ENCODE assay signal across 13 mouse cellular contexts in genomic region chr16:24919349-24920012, GRCm38 (mm10).
DNase-seq lines count a peak whose midpoint lies in the region; ATAC-seq and TF ChIP-seq lines count a peak whose summit lies in the region.
"Had no signal": no experiment of that assay in that cellular context is flagged by ENCODE, and none has a peak within 500 bp of the region (broad histone marks: within the 10 kb centered on the region; RNA-seq: fewer than 3 reads in every experiment).

No protein-coding gene starts in this region.

- no peak for TF ChIP-seq EP300 in lung, postnatal 0 days (IDR thresholded peaks at IDR 0.05)

- no peaks in the 10 kb centered on the region for H3K27me3 ChIP-seq in lung, postnatal 0 days (replicated peaks; ENCODE audit: insufficient read depth, low read length)
- no peaks in the 10 kb centered on the region for H3K27me3 ChIP-seq in forebrain, embryonic 16.5 days (replicated peaks; ENCODE audit: control insufficient read depth, insufficient read depth, low read length)
- no peaks in the 10 kb centered on the region for H3K27me3 ChIP-seq in midbrain, embryonic 16.5 days (ENCODE audit: control insufficient read depth, insufficient read depth, low read depth, low read length)
- H3K27me3 ChIP-seq: Patski; stomach, embryonic 15.5 days had no signal

- no peak overlapping the region for H3K4me2 ChIP-seq in lung, postnatal 0 days (replicated peaks; ENCODE audit: low read depth, low read length)
- peak overlapping the region; percentile 23 for H3K4me2 ChIP-seq in forebrain, embryonic 16.5 days (ENCODE audit: low read length)
- peak overlapping the region; percentile 37 for H3K4me2 ChIP-seq in midbrain, embryonic 16.5 days (ENCODE audit: low read length)
- H3K4me2 ChIP-seq: stomach, embryonic 15.5 days had no signal

- H3K9ac ChIP-seq in lung, postnatal 0 days (replicated peaks; ENCODE audit: low read depth): no peak overlapping the region
- no peak overlapping the region for H3K9ac ChIP-seq in forebrain, embryonic 16.5 days (replicated peaks; ENCODE audit: low read depth, low read length)
- no peak overlapping the region for H3K9ac ChIP-seq in midbrain, embryonic 16.5 days (ENCODE audit: low read depth, low read length)
- H3K9ac ChIP-seq: stomach, embryonic 15.5 days had no signal

- H3K27ac ChIP-seq in lung, postnatal 0 days (ENCODE audit: low read length): no peak overlapping the region
- H3K27ac ChIP-seq in forebrain, embryonic 16.5 days (ENCODE audit: low read length): no peak overlapping the region
- no peak overlapping the region for H3K27ac ChIP-seq in midbrain, embryonic 16.5 days (ENCODE audit: low read length)
- H3K27ac ChIP-seq: stomach, embryonic 15.5 days had no signal

- DNase-seq in cerebellum, adult 9-11 months: peak; percentile 36
- DNase-seq in lung, postnatal 0 days (ENCODE audit: low spot score): peak; percentile 33
- DNase-seq in lung, postnatal 14 days: no peak
- DNase-seq: heart, postnatal 10 days; lung, postnatal 10 days had no signal

- peaks cover under 1% of the 10 kb centered on the region; the same call in 1 of the 2 replicates for H3K4me1 ChIP-seq in lung, postnatal 0 days (ENCODE audit: insufficient read depth, low read depth, low read length)
- H3K4me1 ChIP-seq in forebrain, embryonic 16.5 days (replicated peaks; ENCODE audit: control insufficient read depth, insufficient read depth, low read length): peaks cover 5% of the 10 kb centered on the region
- H3K4me1 ChIP-seq in midbrain, embryonic 16.5 days (ENCODE audit: control insufficient read depth, insufficient read depth, low read length): 0 out of 2 replicates have a peak, but pooled peaks cover 2% of the 10 kb centered on the region
- H3K4me1 ChIP-seq: stomach, embryonic 15.5 days had no signal

- TF ChIP-seq CTCF in lung, postnatal 0 days (IDR thresholded peaks at IDR 0.05): no peak

- no peak overlapping the region for H3K4me3 ChIP-seq in lung, postnatal 0 days (ENCODE audit: low read depth, low read length)
- no peak overlapping the region for H3K4me3 ChIP-seq in forebrain, embryonic 16.5 days (replicated peaks; ENCODE audit: low read length)
- H3K4me3 ChIP-seq in midbrain, embryonic 16.5 days (ENCODE audit: low read depth, low read length): no peak overlapping the region
- H3K4me3 ChIP-seq: erythroblast, embryonic 14.5 days; stomach, embryonic 15.5 days had no signal

- ATAC-seq in cerebellum, adult (ENCODE audit: insufficient number of reproducible peaks, low FRiP score, low TSS enrichment): no peak
- ATAC-seq in lung, postnatal 0 days: no peak; the same call in 1 of the 2 replicates
- peak; percentile 31; the same call in 1 of the 2 replicates for ATAC-seq in forebrain, embryonic 16.5 days
- ATAC-seq in midbrain, embryonic 16.5 days: no peak
- ATAC-seq in frontal cortex, adult (ENCODE audit: low TSS enrichment): no peak
- ATAC-seq in megakaryocyte progenitor cell, adult 5-6 weeks (replicated peaks; ENCODE audit: poor library complexity): no peak
- ATAC-seq: Patski had no signal

- no peaks in the 10 kb centered on the region for H3K9me3 ChIP-seq in lung, postnatal 0 days (ENCODE audit: low read length)
- no peaks in the 10 kb centered on the region for H3K9me3 ChIP-seq in forebrain, embryonic 16.5 days (ENCODE audit: control insufficient read depth, low read length)
- no peaks in the 10 kb centered on the region for H3K9me3 ChIP-seq in midbrain, embryonic 16.5 days (replicated peaks; ENCODE audit: control insufficient read depth, low read length, poor library complexity, severe bottlenecking)
- H3K9me3 ChIP-seq: stomach, embryonic 15.5 days had no signal

- H3K36me3 ChIP-seq in lung, postnatal 0 days (ENCODE audit: insufficient read depth, low read length): no peaks in the 10 kb centered on the region
- no peaks in the 10 kb centered on the region for H3K36me3 ChIP-seq in forebrain, embryonic 16.5 days (ENCODE audit: control insufficient read depth, insufficient read depth)
- no peaks in the 10 kb centered on the region for H3K36me3 ChIP-seq in midbrain, embryonic 16.5 days (ENCODE audit: control insufficient read depth, insufficient read depth, low read length)
- H3K36me3 ChIP-seq: stomach, embryonic 15.5 days had no signal

- 62% methylated on average over 11 of the region's 11 CpGs for WGBS in lung, postnatal 0 days
- WGBS in forebrain, embryonic 16.5 days: 10% methylated on average over 11 of the region's 11 CpGs
- 23% methylated on average over 11 of the region's 11 CpGs for WGBS in midbrain, embryonic 16.5 days
